Mouse (Mus musculus) naive thymus-derived CD4-positive, alpha-beta T cell, adult 2 months (primary cell): ENCODE measurements around the gene Sp7.

Experiments used
- DNase-seq: peaks from one replicate; pipeline ENCODE4 v3.0.0-alpha.2; 2011; ENCODE audit warnings: low read depth

The Sp7 gene

DNA sequence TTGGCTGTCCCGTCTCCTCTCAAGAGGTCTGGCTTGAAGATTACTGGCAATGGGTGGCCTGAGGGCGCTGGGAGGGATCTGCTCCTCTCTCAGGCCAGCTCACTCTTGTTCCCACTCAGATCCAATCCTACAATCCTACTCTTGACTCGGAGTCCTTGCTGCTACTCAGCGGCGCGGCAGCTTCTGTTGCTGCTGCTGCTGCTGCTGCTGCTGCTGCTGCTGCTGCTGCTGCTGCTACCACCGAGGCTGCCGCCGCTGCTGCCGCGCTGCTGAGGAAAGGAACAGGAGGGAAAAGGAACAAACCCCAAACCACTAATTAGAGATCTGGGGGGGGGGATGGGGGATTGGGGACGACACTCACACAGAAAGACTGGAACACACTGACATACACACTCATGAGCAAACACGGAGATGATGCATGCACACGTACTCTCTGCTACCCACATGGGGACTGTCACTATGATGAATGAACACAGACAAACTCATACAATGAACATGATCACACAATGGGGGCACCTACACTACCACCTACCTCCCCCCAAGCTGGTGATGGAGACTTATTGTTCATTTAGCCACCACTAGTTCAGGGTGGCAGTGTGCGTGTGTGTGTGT lies at the start of gene Sp7:
Sp7 (minus strand) TSS at position 450 of the 612 bp plus-strand sequence.
- DNase-seq, result no peak

DNA sequence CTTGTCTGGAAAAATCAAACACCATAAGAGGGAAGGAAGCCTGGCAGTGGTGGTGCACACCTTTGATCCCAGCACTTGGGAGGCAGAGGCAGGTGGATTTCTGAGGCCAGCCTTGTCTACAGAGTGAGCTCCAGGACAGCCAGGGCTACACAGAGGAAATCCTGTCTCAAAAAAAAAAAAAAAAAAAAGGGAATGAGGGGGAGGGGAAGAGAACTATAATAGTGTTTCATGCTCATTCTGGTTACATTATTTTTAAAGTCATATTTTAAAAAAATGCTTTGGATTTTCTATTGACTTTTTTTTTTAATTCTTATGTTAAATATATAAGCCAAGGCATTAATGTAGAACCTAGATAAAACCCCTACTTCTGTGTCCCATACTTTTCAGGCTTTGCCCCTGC lies 46.7 kb upstream of the Sp7 start:
- no peak for DNase-seq

DNA sequence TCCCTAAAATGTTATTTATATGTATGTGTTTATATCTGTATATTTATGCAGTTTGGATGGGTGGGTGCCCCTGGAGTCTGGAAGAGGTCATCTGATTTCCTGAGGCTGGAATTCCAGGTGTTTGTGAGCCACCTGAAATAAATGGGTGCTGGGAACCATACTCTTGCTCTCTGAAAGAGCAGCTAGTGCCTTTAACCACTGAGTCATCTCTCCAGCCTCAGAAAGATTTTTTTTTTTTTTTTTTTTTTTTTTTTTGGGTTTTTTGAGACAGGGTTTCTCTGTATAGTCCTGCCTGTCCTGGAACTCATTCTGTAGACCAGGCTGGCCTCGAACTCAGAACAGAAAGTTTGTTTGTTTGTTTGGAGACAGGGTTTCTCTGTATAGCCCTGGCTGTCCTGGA lies 44.1 kb upstream of the Sp7 start:
- no peak for DNase-seq

DNA sequence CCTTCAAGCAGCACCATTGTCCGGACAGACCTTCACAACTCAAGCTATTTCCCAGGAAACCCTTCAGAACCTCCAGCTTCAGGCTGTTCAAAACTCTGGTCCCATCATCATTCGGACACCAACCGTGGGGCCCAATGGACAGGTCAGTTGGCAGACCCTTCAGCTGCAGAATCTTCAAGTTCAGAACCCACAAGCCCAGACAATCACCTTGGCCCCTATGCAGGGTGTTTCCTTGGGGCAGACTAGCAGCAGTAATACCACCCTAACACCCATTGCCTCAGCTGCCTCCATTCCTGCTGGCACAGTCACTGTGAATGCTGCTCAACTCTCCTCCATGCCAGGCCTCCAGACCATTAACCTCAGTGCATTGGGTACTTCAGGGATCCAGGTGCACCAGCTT lies 42.3 kb upstream of the Sp7 start:
- DNase-seq, result no peak

DNA sequence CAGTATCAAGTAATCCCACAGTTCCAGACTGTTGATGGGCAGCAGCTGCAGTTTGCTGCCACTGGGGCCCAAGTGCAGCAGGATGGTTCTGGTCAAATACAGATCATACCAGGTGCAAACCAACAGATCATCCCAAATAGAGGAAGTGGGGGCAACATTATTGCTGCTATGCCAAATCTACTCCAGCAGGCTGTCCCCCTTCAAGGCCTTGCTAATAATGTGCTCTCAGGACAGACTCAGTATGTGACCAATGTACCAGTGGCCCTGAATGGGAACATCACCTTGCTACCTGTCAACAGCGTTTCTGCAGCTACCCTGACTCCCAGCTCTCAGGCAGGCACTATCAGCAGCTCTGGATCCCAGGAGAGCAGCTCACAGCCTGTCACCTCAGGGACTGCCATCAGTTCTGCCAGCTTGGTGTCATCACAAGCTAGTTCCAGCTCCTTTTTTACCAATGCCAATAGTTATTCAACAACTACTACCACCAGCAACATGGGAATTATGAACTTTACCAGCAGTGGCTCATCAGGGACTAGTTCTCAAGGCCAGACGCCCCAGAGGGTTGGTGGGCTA lies 41.7 kb upstream of the Sp7 start:
- DNase-seq, result no peak

DNA sequence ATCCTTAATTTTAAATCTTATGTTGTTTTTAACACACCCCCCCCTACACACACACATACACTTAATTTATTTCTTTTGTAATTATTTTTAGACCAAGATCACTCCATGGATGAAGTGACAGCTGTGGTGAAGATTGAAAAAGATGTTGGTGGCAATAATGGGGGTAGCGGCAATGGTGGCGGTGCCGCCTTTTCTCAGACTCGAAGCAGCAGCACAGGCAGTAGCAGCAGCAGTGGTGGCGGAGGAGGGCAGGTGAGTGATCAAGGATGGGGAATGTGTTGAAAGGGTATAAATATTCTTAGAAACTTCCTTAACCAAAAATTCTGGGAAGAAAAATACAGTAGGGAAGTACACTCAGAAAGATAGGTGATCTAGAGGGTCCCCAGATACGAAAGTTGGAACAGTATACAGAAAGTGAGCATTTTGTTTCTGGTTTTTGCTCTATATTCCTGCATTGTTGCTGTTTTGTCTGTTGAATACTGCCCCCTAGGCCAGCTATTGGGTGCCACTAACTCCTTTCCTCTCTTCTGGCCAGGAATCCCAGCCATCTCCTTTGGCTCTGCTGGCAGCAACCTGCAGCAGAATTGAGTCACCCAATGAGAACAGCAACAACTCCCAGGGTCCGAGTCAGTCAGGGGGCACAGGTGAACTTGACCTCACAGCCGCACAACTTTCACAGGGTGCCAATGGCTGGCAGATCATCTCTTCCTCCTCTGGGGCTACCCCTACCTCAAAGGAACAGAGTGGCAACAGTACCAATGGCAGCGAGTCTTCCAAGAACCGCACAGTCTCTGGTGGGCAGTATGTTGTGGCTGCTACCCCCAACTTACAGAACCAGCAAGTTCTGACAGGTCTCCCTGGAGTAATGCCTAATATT lies 40.9 kb upstream of the Sp7 start:
- DNase-seq, result no peak

DNA sequence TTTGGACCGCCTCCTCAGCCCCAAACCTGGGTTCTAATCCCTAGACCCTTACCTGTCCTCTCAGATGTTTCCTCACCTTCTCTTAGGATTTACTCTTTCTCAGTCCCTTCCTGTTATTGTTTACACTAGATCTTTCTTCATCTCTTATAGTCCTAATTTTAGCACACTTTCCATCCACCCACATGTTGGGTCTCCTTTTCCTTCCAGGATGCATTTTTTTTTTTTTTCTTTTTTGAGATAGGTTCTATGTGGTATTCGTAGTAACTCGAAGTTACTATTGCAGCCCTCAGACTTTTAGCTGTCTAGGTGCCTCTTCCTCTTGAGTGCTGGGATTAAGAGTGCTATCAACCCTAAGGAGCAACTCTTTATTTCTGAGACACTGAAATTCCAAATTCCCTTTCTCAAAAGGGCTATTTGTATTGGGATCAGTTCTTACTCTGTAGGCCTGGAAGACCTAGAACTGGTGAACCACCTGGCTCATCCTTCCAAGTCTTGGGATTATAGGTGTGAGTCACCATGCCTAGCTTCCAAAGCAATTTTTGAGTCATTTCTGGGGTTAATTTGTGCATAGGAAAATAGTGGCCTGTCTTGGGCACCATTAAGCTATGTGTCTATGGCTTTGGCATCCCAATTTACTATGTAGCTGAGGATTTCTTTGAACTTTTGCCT lies 40.1 kb upstream of the Sp7 start:
- no peak for DNase-seq

DNA sequence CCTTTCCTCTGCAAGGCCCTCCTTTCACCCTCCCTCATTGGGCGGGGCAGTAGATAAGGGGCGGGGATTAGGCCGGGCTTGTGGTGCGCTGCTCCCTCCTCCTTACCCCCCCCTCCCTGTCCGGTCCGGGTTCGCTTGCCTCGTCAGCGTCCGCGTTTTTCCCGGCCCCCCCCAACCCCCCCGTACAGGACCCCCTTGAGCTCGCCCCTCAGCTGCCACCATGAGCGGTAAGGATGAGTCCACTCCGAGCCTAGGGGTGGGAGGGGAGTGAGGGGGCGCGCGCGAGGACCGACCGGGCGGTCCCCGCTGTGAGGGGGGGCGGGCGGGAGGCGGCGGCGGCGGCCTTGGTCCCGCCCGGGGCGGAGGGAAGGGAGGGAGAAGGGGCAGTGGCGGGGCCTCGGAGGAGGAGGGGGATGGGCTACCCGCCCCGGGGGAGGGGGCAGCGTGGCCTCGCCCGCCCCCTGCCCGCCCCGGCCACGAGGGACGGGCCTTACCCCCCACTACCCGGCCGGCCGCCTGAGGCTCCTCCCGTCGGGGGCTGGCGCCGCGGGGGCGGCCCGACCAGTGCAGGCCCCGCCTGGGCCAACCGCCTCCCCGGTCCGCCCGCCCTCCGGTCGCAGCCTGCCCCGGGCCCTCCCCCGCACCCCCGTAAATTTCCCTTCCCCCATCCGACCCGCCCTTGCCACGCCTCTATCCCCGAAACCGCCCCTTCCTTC lies 39.4 kb upstream of the Sp7 start:
- peak; percentile 78 for DNase-seq

DNA sequence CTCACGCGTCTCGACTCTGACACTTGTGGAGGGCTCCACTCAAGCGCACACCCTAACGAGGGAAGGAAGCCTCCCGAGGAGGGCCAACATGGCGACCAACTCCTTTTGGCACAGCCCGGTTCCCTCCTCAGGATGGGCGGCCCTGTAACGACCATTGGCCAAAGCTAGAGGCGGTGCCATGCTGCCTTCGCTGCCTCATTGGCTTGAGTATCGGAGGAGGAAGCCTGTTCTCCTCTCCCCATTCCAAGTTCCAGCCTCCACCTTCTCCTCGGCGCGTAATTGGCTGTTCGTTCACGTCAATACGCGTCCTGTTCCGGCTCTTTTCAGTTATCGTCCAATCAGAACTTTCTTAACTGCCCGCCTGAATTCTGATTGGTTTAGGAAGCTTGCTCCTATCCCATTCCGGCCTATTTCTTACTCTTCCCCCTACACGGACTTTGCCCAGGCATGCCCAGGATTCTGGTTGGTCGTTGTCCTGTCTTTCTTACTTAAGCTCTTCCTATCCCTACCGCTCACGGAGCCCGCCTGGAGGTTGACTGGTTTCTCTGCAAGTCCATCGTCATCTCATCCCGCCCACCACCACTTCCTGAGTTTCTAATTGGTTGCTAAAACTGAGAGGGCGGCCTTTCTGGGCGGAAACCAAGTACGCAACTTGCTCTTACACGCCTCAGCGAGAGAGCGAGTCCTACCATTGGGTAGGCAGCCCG lies 38.7 kb upstream of the Sp7 start, which contains the start of gene Sp1:
Sp1 (plus strand) TSS at position 655 of the 707 bp plus-strand sequence.
- DNase-seq, result peak; percentile 99

DNA sequence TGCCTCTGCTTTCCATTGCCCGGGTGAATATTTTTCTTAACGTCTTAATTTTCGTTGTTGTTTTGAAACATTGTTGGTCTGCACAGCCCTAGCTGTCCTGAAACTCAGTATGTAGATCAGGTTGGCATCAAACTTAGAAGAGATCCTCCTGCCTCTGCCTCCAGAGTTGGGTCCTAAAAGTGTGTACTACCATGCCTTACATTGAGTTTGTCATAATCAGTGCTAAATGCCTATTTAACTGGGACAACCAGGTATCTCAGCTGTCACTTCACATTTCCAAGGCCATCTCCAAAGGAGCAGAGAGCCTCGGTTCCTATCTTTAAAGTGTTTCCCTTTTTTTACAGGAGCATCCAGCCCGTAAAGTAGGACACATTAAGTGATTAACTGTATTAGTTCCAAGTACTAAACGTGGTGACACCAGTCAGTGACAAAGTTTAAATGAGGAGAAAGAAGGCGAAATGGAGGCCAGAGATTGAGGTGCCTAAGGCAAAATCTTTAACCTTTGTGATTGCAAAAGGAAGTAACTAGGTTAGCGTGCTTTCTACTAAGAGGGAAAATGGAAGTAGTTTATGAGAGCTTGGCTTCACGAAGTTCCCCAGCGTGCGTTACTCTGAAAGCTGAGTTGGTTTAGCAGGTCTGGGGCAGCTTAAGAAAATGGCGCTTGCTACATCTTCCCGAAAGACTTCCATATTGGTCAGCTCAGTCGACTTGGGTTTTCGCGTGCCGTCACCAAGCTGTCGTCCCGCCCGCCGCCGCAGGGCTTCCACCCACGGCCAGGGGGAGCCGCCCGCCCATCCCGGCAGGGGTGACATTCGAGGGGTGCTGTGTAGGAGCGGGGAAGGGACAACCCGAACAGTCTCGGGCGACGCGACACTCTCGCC lies 37.9 kb upstream of the Sp7 start:
- DNase-seq, result no peak

DNA sequence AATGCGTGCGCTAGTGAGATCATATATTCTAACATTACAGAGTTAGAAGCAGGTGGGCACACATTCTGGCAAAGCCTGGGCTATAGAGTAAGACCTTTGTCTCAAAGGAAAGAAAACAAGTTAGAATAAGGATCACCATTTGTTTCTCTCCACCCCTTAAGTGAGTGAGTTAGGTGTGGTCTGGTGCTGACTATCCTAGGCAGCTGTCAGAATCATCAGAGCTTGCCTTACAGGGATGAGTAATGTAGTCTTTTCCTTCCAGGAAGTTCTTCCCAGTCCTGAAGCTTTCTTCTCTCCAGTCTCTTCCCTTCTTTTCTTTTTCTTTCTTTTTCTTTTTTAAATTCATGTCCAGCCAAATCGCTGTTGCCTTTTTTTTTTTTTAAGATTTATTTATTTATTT lies 35.2 kb upstream of the Sp7 start:
- DNase-seq, result no peak

DNA sequence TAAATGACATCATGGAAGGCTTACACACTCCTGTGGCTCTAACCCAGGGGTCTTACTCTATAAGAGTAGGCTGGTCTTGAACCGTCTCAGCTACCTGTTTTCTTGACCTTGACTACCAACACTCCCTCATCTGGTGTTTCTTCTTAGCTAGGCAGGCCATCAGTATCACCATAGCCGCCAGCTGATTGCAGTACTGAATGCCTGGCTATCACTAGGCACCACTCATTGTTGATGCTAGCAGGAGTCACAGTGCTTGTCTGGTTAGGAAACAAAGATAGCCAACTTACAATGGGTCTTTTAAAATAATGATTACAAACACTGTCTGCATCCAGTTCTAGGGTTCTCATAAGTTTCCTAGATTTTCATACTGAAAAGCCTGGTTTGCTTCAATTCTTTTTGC lies 34.3 kb upstream of the Sp7 start:
- DNase-seq, result no peak

DNA sequence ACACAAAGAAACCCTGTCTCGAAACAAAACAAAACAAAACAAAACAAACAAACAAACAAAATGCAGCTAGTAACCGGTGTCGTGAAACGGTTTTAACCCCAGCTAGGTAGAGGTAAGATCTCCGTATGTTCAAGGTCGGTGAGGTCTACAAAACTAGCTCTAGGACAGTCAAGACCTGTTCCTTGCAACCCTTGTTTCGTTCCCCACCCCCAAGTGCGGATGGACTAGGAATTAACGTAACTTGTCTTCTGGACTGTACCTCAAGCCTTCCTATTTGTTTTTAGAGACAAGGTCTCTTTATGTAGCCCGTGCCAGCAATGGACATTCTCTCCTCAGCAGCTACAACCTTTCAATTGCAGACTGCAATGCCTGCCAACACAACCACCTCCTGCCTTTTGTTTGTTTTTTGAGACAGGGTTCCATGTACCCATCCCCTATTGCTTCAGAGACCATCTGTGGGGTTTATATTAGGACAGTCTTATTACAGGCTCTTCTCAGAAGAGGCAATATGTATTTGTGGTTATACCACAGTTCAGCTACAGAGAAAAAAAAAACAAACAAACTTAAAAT lies 33.6 kb upstream of the Sp7 start:
- peak; percentile 33 for DNase-seq

DNA sequence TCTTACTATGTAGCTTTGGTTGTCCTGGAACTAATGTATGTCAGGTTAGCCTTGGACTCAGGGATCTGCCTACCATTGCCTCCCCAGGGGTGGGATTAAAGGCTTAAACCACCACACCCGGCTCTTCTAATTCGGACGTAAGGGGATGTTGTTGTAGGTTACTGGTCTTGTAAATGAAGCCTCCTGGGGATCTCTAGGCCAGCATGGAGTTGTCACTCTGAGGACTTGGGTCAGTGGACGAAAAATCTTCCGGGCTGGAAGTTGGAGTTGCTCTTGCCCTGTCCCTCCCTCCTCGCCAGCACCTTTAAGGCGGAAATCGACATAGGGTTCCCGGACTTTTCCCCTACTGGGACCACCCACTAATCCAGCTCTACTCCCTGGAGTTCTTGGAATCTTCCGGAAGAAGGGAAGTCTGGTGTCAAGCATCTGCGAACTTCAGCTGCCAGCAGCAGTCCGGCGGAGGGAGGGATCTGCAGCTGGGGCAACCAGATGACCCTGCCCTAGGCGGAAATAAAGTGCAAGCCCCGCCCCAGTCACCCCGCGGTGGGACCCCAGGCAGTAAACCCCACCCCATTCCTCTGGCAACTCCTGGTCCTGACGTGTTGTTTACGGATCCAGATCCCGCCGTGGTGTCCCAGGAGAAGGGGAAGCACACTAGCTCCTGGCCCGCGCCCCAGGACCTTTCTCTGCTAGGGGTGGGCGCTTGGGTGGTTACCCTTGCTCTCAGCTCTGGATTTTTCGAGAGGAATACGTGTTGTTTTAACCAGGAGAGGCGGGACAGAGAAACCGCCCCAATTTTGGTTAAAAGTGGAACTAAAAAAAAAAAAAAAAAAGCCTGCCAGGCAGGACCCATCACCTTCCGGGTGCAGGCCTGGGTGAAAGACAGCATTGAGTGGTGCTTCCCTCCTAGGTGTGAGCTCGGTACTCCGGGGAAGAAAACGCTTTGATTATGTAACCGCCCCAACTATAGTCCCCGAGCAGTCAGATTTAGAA lies 32.5 kb upstream of the Sp7 start:
- peak; percentile 75 for DNase-seq

DNA sequence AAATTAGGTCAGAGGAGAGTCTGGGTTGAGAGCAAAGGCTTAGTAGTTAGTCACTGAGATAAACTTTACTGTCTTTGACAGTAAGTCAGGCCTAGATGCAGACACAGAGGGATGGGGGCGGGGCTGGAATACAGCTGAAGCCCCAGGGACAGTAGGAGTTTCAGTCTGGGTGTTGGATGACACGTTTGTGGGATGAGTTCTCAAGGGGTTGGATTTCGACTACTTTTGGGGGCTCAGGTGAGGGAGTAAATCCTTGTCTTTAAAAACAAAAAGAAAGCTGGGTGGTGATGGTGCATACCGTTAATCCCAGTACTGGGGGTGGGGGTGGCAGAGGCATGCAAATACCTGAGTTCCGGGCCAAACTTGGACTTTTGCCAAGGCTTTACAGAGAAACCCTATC lies 31.6 kb upstream of the Sp7 start:
- no peak for DNase-seq

DNA sequence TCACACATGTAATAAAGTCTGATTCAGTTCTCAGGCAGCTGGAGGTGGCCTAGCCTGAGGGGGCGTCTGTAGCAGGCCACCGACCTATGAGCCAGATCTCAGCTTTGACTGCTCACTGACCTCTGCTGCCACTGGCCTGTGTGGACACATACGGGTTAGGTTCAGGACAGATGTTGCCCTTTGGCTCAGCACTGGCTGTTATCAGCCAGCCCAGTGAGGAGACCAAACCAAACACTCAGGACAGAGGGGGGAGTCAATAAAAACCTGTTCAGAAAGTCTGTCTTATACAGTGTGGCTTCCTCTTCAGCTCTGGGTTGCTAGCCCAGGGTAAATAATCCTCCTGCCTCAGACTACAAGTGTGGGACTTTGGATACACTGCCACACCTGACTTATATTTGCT lies 28.1 kb upstream of the Sp7 start:
- DNase-seq, result no peak

DNA sequence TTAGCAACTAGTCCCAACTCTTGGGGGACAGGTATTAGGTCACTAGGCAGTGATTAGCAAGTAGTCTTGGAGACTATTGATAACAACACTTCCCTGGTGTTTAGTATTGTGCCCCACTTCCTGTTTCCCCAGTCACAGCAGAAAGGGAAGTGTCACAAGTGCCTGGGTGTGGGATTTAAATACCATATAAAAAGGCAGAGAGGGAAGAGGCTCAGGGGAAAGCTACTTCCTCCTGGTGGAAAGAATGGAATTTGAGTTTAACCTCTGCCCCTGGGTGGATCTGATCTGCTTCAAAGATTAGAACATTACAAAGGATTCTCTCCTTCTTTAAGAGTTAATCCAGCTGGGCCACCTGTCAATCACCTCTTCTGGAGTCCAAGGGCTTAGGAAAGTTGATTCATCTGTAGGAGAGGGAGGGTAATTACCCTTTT lies 26.6 kb upstream of the Sp7 start:
- no peak for DNase-seq

DNA sequence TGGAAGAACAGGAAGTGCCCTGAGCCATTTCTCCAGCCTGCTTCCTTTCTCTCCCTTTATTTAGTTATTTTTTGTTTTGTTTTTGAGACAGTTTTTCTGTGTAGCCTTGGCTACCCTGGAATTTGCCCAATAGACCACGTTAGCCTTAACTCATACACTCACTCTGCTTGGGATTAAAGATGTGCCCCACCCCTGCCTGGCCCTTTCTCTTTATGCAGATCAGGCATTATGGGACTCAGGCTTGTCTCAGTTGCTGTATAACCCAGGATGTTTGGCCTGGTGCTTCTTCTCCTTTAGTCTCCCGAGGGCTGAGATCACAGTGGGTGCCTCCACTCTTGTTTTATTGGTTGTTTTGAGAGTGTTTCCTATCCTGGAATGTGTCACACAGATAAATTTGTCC lies 25.5 kb upstream of the Sp7 start:
- no peak for DNase-seq

DNA sequence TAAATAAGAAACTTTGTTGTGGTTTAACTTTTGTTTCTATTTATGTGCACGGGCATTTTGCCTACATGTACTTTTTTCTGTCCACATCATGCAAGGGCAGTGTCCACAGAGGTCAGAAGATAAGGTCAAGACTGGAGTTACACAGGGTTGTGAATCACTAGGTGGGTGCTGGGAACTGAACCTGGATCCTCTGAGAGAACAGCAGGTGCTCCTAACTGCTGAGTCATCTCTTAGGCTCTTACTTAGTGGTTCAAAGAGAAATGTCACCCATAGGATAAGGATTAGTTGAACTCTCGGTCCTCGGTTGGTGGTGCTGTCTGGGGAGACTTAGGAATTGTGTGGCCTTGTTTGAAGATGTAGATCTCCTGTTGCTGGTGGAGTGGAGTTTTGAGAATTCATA lies 22.0 kb upstream of the Sp7 start:
- no peak for DNase-seq
